10 mouse cellular contexts compared by ENCODE assay signal in genomic region chr15:81049401-81050053, GRCm38 (mm10).
DNase-seq lines count a peak whose midpoint lies in the region; ATAC-seq and TF ChIP-seq lines count a peak whose summit lies in the region.
"Had no signal": no experiment of that assay in that cellular context is flagged by ENCODE, and none has a peak within 500 bp of the region (broad histone marks: within the 10 kb centered on the region; RNA-seq: fewer than 3 reads in every experiment).

No protein-coding gene starts in this region.

- no peaks in the 10 kb centered on the region for H3K79me2 ChIP-seq in CH12.LX (replicated peaks; ENCODE audit: control insufficient read depth, extremely low read depth, insufficient read depth, poor library complexity, severe bottlenecking)

- TF ChIP-seq RAD21 in CH12.LX (IDR thresholded peaks at IDR 0.05; ENCODE audit: low read depth, low read length) = peak; percentile 86

- H3K36me3 ChIP-seq in intestine, postnatal 0 days (ENCODE audit: control insufficient read depth, insufficient read depth) = peaks cover under 1% of the 10 kb centered on the region; the same call in 1 of the 2 replicates
- no peaks in the 10 kb centered on the region for H3K36me3 ChIP-seq in intestine, embryonic 15.5 days
- peaks cover 0 to 28% of the 10 kb centered on the region in 2 experiments for H3K36me3 ChIP-seq in CH12.LX (replicated peaks in 1 of 2; ENCODE audit: control insufficient read depth in 1 of 2, insufficient read depth in 1 of 2, low read length in 1 of 2)
- 0 out of 2 replicates have a peak, but pooled peaks cover 2% of the 10 kb centered on the region for H3K36me3 ChIP-seq in hindbrain, embryonic 12.5 days

- in situ Hi-C loops in CH12.LX (cut with MboI; ENCODE audit: low pct_ligation_motif_present, low pct_unique_long_range_greater_than_20kb, low sequenced_read_pairs) = loop anchor here (25.0 kb wide), 1 partner anchor 263 kb away; no protein-coding TSS in a partner anchor

- H3K9me3 ChIP-seq in intestine, postnatal 0 days (ENCODE audit: control insufficient read depth) = no peaks in the 10 kb centered on the region
- H3K9me3 ChIP-seq in intestine, embryonic 15.5 days = no peaks in the 10 kb centered on the region
- H3K9me3 ChIP-seq in CH12.LX (replicated peaks; ENCODE audit: low read length) = no peaks in the 10 kb centered on the region
- no peaks in the 10 kb centered on the region for H3K9me3 ChIP-seq in hindbrain, embryonic 12.5 days (replicated peaks)
- H3K9me3 ChIP-seq: embryonic facial prominence, embryonic 12.5 days; limb, embryonic 13.5 days had no signal

- peak; percentile 53; the same call in 1 of the 2 replicates for ATAC-seq in intestine, postnatal 0 days
- no peak for ATAC-seq in intestine, embryonic 15.5 days
- no peak for ATAC-seq in hindbrain, embryonic 12.5 days (ENCODE audit: low FRiP score)

- no peaks in the 10 kb centered on the region for H3K4me1 ChIP-seq in intestine, postnatal 0 days (replicated peaks; ENCODE audit: control insufficient read depth, insufficient read depth, low read length)
- H3K4me1 ChIP-seq in intestine, embryonic 15.5 days (replicated peaks) = peaks cover 2% of the 10 kb centered on the region; the same call in 1 of the 2 replicates
- H3K4me1 ChIP-seq in CH12.LX (ENCODE audit: control insufficient read depth in 1 of 2, insufficient read depth in 2 of 2) = peaks cover 7 to 39% of the 10 kb centered on the region in 2 experiments
- no peaks in the 10 kb centered on the region for H3K4me1 ChIP-seq in hindbrain, embryonic 12.5 days
- H3K4me1 ChIP-seq: limb, embryonic 13.5 days had no signal

- no peak overlapping the region for H3K4me3 ChIP-seq in intestine, postnatal 0 days (ENCODE audit: low read depth, low read length)
- H3K4me3 ChIP-seq in intestine, embryonic 15.5 days (replicated peaks) = no peak overlapping the region
- H3K4me3 ChIP-seq in CH12.LX (replicated peaks in 1 of 3; ENCODE audit: low read depth in 2 of 3, low read length in 2 of 3, poor library complexity in 1 of 3) = no peak overlapping the region
- no peak overlapping the region for H3K4me3 ChIP-seq in hindbrain, embryonic 12.5 days
- H3K4me3 ChIP-seq: embryonic facial prominence, embryonic 12.5 days; limb, embryonic 13.5 days had no signal

- TF ChIP-seq CTCF in intestine, postnatal 0 days (IDR thresholded peaks at IDR 0.05; ENCODE audit: low read depth) = peak; percentile 87
- TF ChIP-seq CTCF in CH12.LX (conservative IDR thresholded peaks at IDR 0.05 in 1 of 2, IDR thresholded peaks at IDR 0.05 in 1 of 2; ENCODE audit: low read depth in 2 of 2, low read length in 2 of 2) = peak; percentile 38 to 87; a peak in 3 of 4 replicates
- TF ChIP-seq CTCF in brain, embryonic 14.5 days (IDR thresholded peaks at IDR 0.05; ENCODE audit: borderline replicate concordance, extremely low read depth, insufficient read depth, insufficient read length) = peak; percentile 48; the same call in 1 of the 2 replicates

- dilution Hi-C loops in CH12.LX (cut with MboI; ENCODE audit: extremely low pct_ligation_motif_present, extremely low pct_unique_long_range_greater_than_20kb, low sequenced_read_pairs) = no loop called here

- no peak overlapping the region for H3K9ac ChIP-seq in intestine, postnatal 0 days (ENCODE audit: low read depth, low read length)
- no peak overlapping the region for H3K9ac ChIP-seq in intestine, embryonic 15.5 days
- no peak overlapping the region for H3K9ac ChIP-seq in CH12.LX (ENCODE audit: insufficient read depth, low read depth)
- no peak overlapping the region for H3K9ac ChIP-seq in hindbrain, embryonic 12.5 days
- H3K9ac ChIP-seq: embryonic facial prominence, embryonic 12.5 days; limb, embryonic 13.5 days had no signal

- WGBS in intestine, postnatal 0 days = 67% methylated on average over 6 of the region's 6 CpGs
- 63% methylated on average over 6 of the region's 6 CpGs for WGBS in intestine, embryonic 15.5 days
- WGBS in hindbrain, embryonic 12.5 days = 75% methylated on average over 6 of the region's 6 CpGs

- H3K27ac ChIP-seq in intestine, postnatal 0 days (ENCODE audit: low read depth, low read length) = no peak overlapping the region
- no peak overlapping the region for H3K27ac ChIP-seq in intestine, embryonic 15.5 days
- H3K27ac ChIP-seq in CH12.LX (ENCODE audit: insufficient read depth, low read depth) = no peak overlapping the region
- no peak overlapping the region for H3K27ac ChIP-seq in hindbrain, embryonic 12.5 days
- H3K27ac ChIP-seq: embryonic facial prominence, embryonic 12.5 days; limb, embryonic 13.5 days had no signal

- DNase-seq in CH12.LX (ENCODE audit: extremely low read depth) = peak; percentile 60
- DNase-seq in brain, embryonic 14.5 days (ENCODE audit: low read depth) = peak; percentile 47
- DNase-seq in mesoderm, embryonic 11.5 days (ENCODE audit: low read depth, low spot score) = peak; percentile 32
- no peak for DNase-seq in heart, adult 8-10 months (ENCODE audit: low spot score)
- no peak for DNase-seq in urinary bladder, adult 18-20 months (ENCODE audit: low spot score in 2 of 2)

- TF ChIP-seq EP300 in CH12.LX (IDR thresholded peaks at IDR 0.05; ENCODE audit: low read length) = no peak

- H3K27me3 ChIP-seq in intestine, postnatal 0 days (replicated peaks; ENCODE audit: control insufficient read depth, insufficient read depth, low read length) = no peaks in the 10 kb centered on the region
- H3K27me3 ChIP-seq in intestine, embryonic 15.5 days (replicated peaks) = no peaks in the 10 kb centered on the region
- H3K27me3 ChIP-seq in CH12.LX (replicated peaks) = no peaks in the 10 kb centered on the region
- no peaks in the 10 kb centered on the region for H3K27me3 ChIP-seq in hindbrain, embryonic 12.5 days
- H3K27me3 ChIP-seq: embryonic facial prominence, embryonic 12.5 days; limb, embryonic 13.5 days had no signal

- TF ChIP-seq POLR2A in CH12.LX (IDR thresholded peaks at IDR 0.05; ENCODE audit: low read depth, low read length) = no peak
- no peak for TF ChIP-seq POLR2A in brain, embryonic 14.5 days (IDR thresholded peaks at IDR 0.05; ENCODE audit: borderline replicate concordance, extremely low read depth, insufficient read depth, insufficient read length, poor library complexity, severe bottlenecking)

- H3K4me2 ChIP-seq in intestine, postnatal 0 days (replicated peaks; ENCODE audit: low read depth) = no peak overlapping the region
- no peak overlapping the region for H3K4me2 ChIP-seq in intestine, embryonic 15.5 days (replicated peaks)
- H3K4me2 ChIP-seq in CH12.LX (ENCODE audit: insufficient read depth, low read depth, poor library complexity, severe bottlenecking) = no peak overlapping the region
- H3K4me2 ChIP-seq in hindbrain, embryonic 12.5 days (replicated peaks) = no peak overlapping the region
- H3K4me2 ChIP-seq: embryonic facial prominence, embryonic 12.5 days; limb, embryonic 13.5 days had no signal

TF ChIP-seq in CH12.LX, 34 proteins besides CTCF, POLR2A, EP300 and RAD21 (continues in another document):
- TF ChIP-seq ELF1 (IDR thresholded peaks at IDR 0.05; ENCODE audit: low read depth, low read length) = no peak
- TF ChIP-seq SMC3 (IDR thresholded peaks at IDR 0.05; ENCODE audit: low read depth, low read length) = peak; percentile 90
- TF ChIP-seq MYC (IDR thresholded peaks at IDR 0.05; ENCODE audit: low read depth, low read length) = peak; percentile 82
- TF ChIP-seq KAT2A (IDR thresholded peaks at IDR 0.05; ENCODE audit: insufficient replicate concordance, low read length) = no peak
- 0 out of 2 replicates have a peak, but pooled peaks have one; percentile 29 for TF ChIP-seq MAX (IDR thresholded peaks at IDR 0.05; ENCODE audit: low read length)
- TF ChIP-seq MAFK (IDR thresholded peaks at IDR 0.05; ENCODE audit: insufficient replicate concordance, low read length) = no peak
- TF ChIP-seq JUND (conservative IDR thresholded peaks at IDR 0.05; ENCODE audit: low read depth, low read length) = 0 out of 2 replicates have a peak, but pooled peaks have one; percentile 15
- no peak for TF ChIP-seq CHD1 (IDR thresholded peaks at IDR 0.05; ENCODE audit: low read depth, low read length)
- no peak for TF ChIP-seq BHLHE40 (IDR thresholded peaks at IDR 0.05; ENCODE audit: low read depth, low read length)
- TF ChIP-seq MEF2A (IDR thresholded peaks at IDR 0.05; ENCODE audit: borderline replicate concordance, low read depth, low read length) = 0 out of 2 replicates have a peak, but pooled peaks have one; percentile 16
- TF ChIP-seq MXI1 (IDR thresholded peaks at IDR 0.05; ENCODE audit: low read depth, low read length) = 0 out of 2 replicates have a peak, but pooled peaks have one; percentile 40
- no peak for TF ChIP-seq ZMIZ1 (IDR thresholded peaks at IDR 0.05; ENCODE audit: low read depth, low read length)
- TF ChIP-seq TBP (conservative IDR thresholded peaks at IDR 0.05; ENCODE audit: low read depth, low read length) = no peak
- no peak for TF ChIP-seq UBTF (IDR thresholded peaks at IDR 0.05; ENCODE audit: low read depth, low read length)
- 0 out of 2 replicates have a peak, but pooled peaks have one; percentile 11 for TF ChIP-seq ZNF384 (IDR thresholded peaks at IDR 0.05; ENCODE audit: low read depth, low read length)
- no peak for TF ChIP-seq RCOR1 (conservative IDR thresholded peaks at IDR 0.05; ENCODE audit: low read depth, low read length)
- TF ChIP-seq ZKSCAN1 (IDR thresholded peaks at IDR 0.05; ENCODE audit: borderline replicate concordance, low read depth, low read length) = no peak
- 0 out of 2 replicates have a peak, but pooled peaks have one; percentile 18 for TF ChIP-seq HCFC1 (IDR thresholded peaks at IDR 0.05; ENCODE audit: low read depth, low read length)
- no peak for TF ChIP-seq USF1 (IDR thresholded peaks at IDR 0.05; ENCODE audit: low read depth, low read length)
- TF ChIP-seq E2F4 (IDR thresholded peaks at IDR 0.05; ENCODE audit: insufficient replicate concordance, low read depth, low read length) = no peak
- TF ChIP-seq ZC3H11A (IDR thresholded peaks at IDR 0.05; ENCODE audit: low read depth, low read length) = peak; percentile 76
- TF ChIP-seq ETS1 (conservative IDR thresholded peaks at IDR 0.05; ENCODE audit: low read depth, low read length) = no peak
- no peak for TF ChIP-seq NELFE (IDR thresholded peaks at IDR 0.05; ENCODE audit: low read depth, low read length)
- no peak for TF ChIP-seq PAX5 (IDR thresholded peaks at IDR 0.05; ENCODE audit: low read length)
- no peak for TF ChIP-seq JUN (IDR thresholded peaks at IDR 0.05; ENCODE audit: insufficient read depth, low read depth, low read length)
- no peak for TF ChIP-seq NRF1 (IDR thresholded peaks at IDR 0.05; ENCODE audit: low read depth, low read length)
- TF ChIP-seq GABPA (IDR thresholded peaks at IDR 0.05; ENCODE audit: insufficient replicate concordance, low read depth, low read length) = no peak
- TF ChIP-seq SIN3A (IDR thresholded peaks at IDR 0.05; ENCODE audit: low read length) = no peak
- no peak for TF ChIP-seq TCF12 (IDR thresholded peaks at IDR 0.05; ENCODE audit: low read depth, low read length)
- 0 out of 2 replicates have a peak, but pooled peaks have one; percentile 18 for TF ChIP-seq IRF4 (IDR thresholded peaks at IDR 0.05; ENCODE audit: low read depth, low read length)

Comparison
In these comparisons a context has a peak if more than half of its experiments do, and no peak if none do; other contexts are left out.
1. DNase-seq: peak in CH12.LX (single experiment), brain, embryonic 14.5 days (single experiment) and mesoderm, embryonic 11.5 days (single experiment); none in heart, adult 8-10 months (single experiment) and urinary bladder, adult 18-20 months (0 of 2).
2. Peak in every context shown above with its lines, with median percentiles within 50 percentile points of each other: CTCF ChIP-seq.